Mouse (Mus musculus) bone marrow macrophage, adult 2 months (primary cell): ENCODE data around the gene Rin3.

Source experiments
- CTCF ChIP-seq: IDR thresholded peaks from 2 replicates; pipeline ENCODE4 v1.5.1; 2012; ENCODE audit warnings: low read depth, mild to moderate bottlenecking, low read length, moderate library complexity
- POLR2A ChIP-seq: IDR thresholded peaks from 2 replicates; pipeline ENCODE4 v1.6.1; 2012; ENCODE audit warnings: mild to moderate bottlenecking, low read depth, low read length, borderline replicate concordance

GRCm38 (mm10) chr12:102251070-102251469, 31.8 kb upstream of the Rin3 start:
- TF ChIP-seq CTCF (no peak), POLR2A (no peak)
